Mouse (Mus musculus): ENCODE data around the gene Rps2. TPM values are rescaled to one million over a fixed set of nuclear protein-coding genes. Genes with fewer than 3 reads are reported as not detected.
"Not testable (repeated sequence)": the region's sequence is repeated elsewhere in the genome, so short reads cannot be mapped to it uniquely, and the experiment has no call there.

Rps2 gene
- polyA plus RNA-seq, 1 experiment: 381 TPM

DNA sequence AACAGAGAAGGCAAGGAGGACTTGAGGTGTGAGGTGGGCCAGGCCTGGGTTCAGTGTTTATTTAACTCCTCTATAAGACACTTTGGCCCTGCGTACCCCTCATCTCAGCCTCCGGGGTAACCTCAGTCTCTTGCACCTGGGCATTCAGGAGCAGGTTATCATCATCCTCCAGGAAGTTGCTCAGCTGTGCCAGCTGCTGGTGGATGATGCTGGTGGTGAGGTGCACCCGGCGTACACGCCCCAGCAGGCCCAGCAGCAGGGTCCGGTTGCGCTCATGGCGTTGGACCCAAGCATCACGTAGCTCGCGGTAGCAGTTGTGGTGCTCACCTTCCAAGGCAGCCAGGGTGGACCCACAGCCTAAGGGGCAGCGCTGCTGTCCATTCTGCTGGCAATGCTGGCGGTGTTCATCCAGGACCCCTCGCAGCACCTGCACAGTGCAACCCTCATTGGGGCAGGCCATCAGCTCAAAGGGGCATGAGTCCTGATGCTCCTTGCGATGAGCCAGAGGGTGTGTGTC is 1.7 kb upstream of the Rps2 start:
- H3K79me2 ChIP-seq (ENCODE audit: control insufficient read depth, insufficient read depth): peaks cover 36% of the 10 kb centered on the region

DNA sequence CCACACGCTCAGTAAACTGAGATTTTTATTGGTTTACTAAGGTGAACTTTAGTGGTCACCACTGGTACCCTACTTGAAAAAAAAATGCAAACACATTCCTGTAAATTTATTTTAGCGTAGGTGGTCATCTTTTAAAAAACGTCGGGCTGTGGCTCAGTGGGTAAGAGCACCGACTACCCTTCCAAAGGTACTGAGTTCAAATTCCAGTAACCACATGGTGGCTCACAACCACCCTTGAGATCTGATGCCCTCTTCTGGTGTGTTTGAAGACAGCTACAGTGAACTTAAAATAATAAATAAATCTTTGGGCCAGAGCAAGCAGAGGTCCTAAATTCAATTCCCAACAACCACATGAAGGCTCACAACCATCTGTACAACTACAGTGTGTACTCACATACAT is 1.0 kb downstream of the Rps2 start:
- H3K36me3 ChIP-seq (ENCODE audit: control insufficient read depth, insufficient read depth): peaks cover 31% of the 10 kb centered on the region
- not testable (repeated sequence) for H3K27me3 ChIP-seq (ENCODE audit: control insufficient read depth, insufficient read depth, insufficient read length)
- H3K79me2 ChIP-seq (ENCODE audit: control insufficient read depth, insufficient read depth): peaks cover 63% of the 10 kb centered on the region
- H3K79me3 ChIP-seq (ENCODE audit: low read depth): peaks cover 23% of the 10 kb centered on the region
- H3ac ChIP-seq (ENCODE audit: control insufficient read depth, insufficient read length, low read depth): peak overlapping the region; percentile 8
- peak overlapping the region; percentile 68 for H3K4me3 ChIP-seq (ENCODE audit: insufficient read depth, poor library complexity, severe bottlenecking)

More for the DNA sequence above, 1.7 kb upstream of the Rps2 start:
- no peak overlapping the region for H3K4me3 ChIP-seq (ENCODE audit: insufficient read depth, poor library complexity, severe bottlenecking)
- H3K36me3 ChIP-seq (ENCODE audit: control insufficient read depth, insufficient read depth): peaks cover 17% of the 10 kb centered on the region
- H3ac ChIP-seq (ENCODE audit: control insufficient read depth, insufficient read length, low read depth): no peak overlapping the region
- peaks cover 7% of the 10 kb centered on the region for H3K79me3 ChIP-seq (ENCODE audit: low read depth)
- TF ChIP-seq MAX (IDR thresholded peaks at IDR 0.05) (no peak), USF1 (IDR thresholded peaks at IDR 0.05; ENCODE audit: low read depth) (no peak), FOSL1 (IDR thresholded peaks at IDR 0.05; ENCODE audit: insufficient read depth, low read length, poor library complexity, severe bottlenecking) (no peak), MYOD1 (IDR thresholded peaks at IDR 0.05; ENCODE audit: control insufficient read depth, insufficient read length, low read depth) (no peak), CEBPB (IDR thresholded peaks at IDR 0.05; ENCODE audit: low read depth) (no peak), CTCF (IDR thresholded peaks at IDR 0.05; ENCODE audit: control insufficient read depth, insufficient read depth, insufficient read length) (no peak), MYOG (IDR thresholded peaks at IDR 0.05; ENCODE audit: control insufficient read depth, extremely low read depth, insufficient read length) (no peak)
- no peaks in the 10 kb centered on the region for H3K27me3 ChIP-seq (ENCODE audit: control insufficient read depth, insufficient read depth, insufficient read length)

DNA sequence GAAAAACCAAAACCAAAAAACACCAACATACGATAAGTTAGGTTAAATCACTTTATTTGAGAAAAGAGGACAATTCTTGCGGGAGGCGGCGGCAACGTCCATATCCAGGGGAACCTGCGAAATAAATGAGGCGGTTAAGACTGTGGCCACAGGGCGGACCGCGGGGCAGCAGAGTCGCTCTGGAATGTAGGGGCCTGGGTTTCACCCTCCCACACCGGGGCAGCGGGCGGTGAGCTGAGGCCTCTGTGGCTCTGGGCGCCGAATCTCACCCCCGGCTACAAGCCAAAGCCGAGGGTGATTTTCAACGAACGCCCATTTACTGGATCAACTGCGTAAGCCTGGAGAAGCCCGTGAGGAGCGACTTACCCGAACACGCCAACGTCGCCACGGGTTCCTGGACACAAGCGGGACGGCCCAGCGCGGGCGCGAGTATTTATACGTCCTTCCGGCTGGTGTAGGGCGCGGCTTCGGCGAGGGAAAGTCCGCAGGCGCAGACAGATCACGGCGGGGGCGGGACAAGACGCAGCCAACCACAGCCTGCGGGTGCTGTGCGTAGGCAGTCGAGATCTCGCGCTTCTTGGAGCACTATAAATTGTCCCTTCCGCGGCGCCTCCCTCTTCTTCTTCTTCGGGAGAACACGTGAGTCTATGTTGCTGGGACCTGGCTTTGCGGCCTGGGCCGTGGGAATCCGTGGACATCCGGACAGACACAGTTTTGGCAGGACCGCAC is 1.7 kb downstream of the Rps2 start:
- peak overlapping the region; percentile 78 for H3ac ChIP-seq (ENCODE audit: control insufficient read depth, insufficient read length, low read depth)
- H3K79me2 ChIP-seq (ENCODE audit: control insufficient read depth, insufficient read depth): peaks cover 65% of the 10 kb centered on the region
- peaks cover 24% of the 10 kb centered on the region for H3K79me3 ChIP-seq (ENCODE audit: low read depth)
- TF ChIP-seq MAX (IDR thresholded peaks at IDR 0.05): no peak
- no peak for TF ChIP-seq MYOD1 (IDR thresholded peaks at IDR 0.05; ENCODE audit: control insufficient read depth, insufficient read length, low read depth)
- H3K27me3 ChIP-seq (ENCODE audit: control insufficient read depth, insufficient read depth, insufficient read length): no peaks in the 10 kb centered on the region
- H3K4me3 ChIP-seq (ENCODE audit: insufficient read depth, poor library complexity, severe bottlenecking): peak overlapping the region; percentile 68
- H3K36me3 ChIP-seq (ENCODE audit: control insufficient read depth, insufficient read depth): peaks cover 31% of the 10 kb centered on the region

DNA sequence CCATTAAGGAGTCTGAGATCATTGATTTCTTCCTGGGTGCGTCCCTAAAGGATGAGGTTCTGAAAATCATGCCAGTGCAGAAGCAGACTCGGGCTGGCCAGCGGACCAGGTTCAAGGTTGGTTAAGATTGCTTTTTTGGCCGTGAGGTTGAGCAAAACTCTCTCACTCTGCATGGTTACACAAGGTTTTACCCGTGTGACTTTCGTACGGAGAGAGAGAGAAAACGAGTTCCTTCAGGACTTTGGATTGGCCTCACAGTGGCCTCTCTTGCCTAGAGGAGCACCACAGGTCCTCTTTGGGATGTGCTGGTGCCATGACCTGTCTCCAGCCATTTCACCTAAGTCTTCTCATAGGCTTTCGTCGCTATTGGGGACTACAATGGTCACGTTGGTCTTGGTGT is 2.7 kb downstream of the Rps2 start:
- H3K27me3 ChIP-seq (ENCODE audit: control insufficient read depth, insufficient read depth, insufficient read length): not testable (repeated sequence)
- H3ac ChIP-seq (ENCODE audit: control insufficient read depth, insufficient read length, low read depth): peak overlapping the region; percentile 96
- peaks cover 31% of the 10 kb centered on the region for H3K36me3 ChIP-seq (ENCODE audit: control insufficient read depth, insufficient read depth)
- peak overlapping the region; percentile 68 for H3K4me3 ChIP-seq (ENCODE audit: insufficient read depth, poor library complexity, severe bottlenecking)
- peaks cover 65% of the 10 kb centered on the region for H3K79me2 ChIP-seq (ENCODE audit: control insufficient read depth, insufficient read depth)
- peaks cover 24% of the 10 kb centered on the region for H3K79me3 ChIP-seq (ENCODE audit: low read depth)

GRCm38 (mm10) chr17:24721383-24721955 is 3.6 kb downstream of the Rps2 start:
- H3K27me3 ChIP-seq (ENCODE audit: control insufficient read depth, insufficient read depth, insufficient read length): not testable (repeated sequence)
- peaks cover 65% of the 10 kb centered on the region for H3K79me2 ChIP-seq (ENCODE audit: control insufficient read depth, insufficient read depth)
- H3K36me3 ChIP-seq (ENCODE audit: control insufficient read depth, insufficient read depth): peaks cover 31% of the 10 kb centered on the region
- peak overlapping the region; percentile 32 for H3K4me3 ChIP-seq (ENCODE audit: insufficient read depth, poor library complexity, severe bottlenecking)
- peaks cover 24% of the 10 kb centered on the region for H3K79me3 ChIP-seq (ENCODE audit: low read depth)
- H3ac ChIP-seq (ENCODE audit: control insufficient read depth, insufficient read length, low read depth): peak overlapping the region; percentile 89

GRCm38 (mm10) chr17:24722220-24722924 is 4.5 kb downstream of the Rps2 start:
- Histone ChIP-seq H3ac (ENCODE audit: control insufficient read depth, insufficient read length, low read depth) (peak overlapping the region; percentile 48), H3K36me3 (ENCODE audit: control insufficient read depth, insufficient read depth) (peaks cover 28% of the 10 kb centered on the region), H3K79me2 (ENCODE audit: control insufficient read depth, insufficient read depth) (peaks cover 65% of the 10 kb centered on the region), H3K4me3 (ENCODE audit: insufficient read depth, poor library complexity, severe bottlenecking) (peak overlapping the region; percentile 81), H3K27me3 (ENCODE audit: control insufficient read depth, insufficient read depth, insufficient read length) (no peaks in the 10 kb centered on the region), H3K79me3 (ENCODE audit: low read depth) (peaks cover 24% of the 10 kb centered on the region)
- TF ChIP-seq MAX (IDR thresholded peaks at IDR 0.05) (no peak), MYOD1 (IDR thresholded peaks at IDR 0.05; ENCODE audit: control insufficient read depth, insufficient read length, low read depth) (no peak), USF1 (IDR thresholded peaks at IDR 0.05; ENCODE audit: low read depth) (no peak), FOSL1 (IDR thresholded peaks at IDR 0.05; ENCODE audit: insufficient read depth, low read length, poor library complexity, severe bottlenecking) (no peak), CTCF (IDR thresholded peaks at IDR 0.05; ENCODE audit: control insufficient read depth, insufficient read depth, insufficient read length) (no peak), MYOG (IDR thresholded peaks at IDR 0.05; ENCODE audit: control insufficient read depth, extremely low read depth, insufficient read length) (no peak), CEBPB (IDR thresholded peaks at IDR 0.05; ENCODE audit: low read depth) (no peak)

Measured in C2C12 (cell line).